Mouse (Mus musculus) kidney, embryonic 14.5 days (tissue): ENCODE results near the gene Hnrnpa2b1. TPM values are rescaled to one million over a fixed set of nuclear protein-coding genes. Genes with fewer than 3 reads are reported as not detected.

Experiments
- polyA plus RNA-seq: library from polyadenylated mRNA; unstranded; fragments of >200 nt; fragmentation: Nextera tagmentation; extraction: Ambion mirVana; gene quantifications from 2 replicates; pipeline ENCODE4 v1.2.1, GENCODE M21; 2014

Gene Hnrnpa2b1
- polyA plus RNA-seq, 1 experiment from 2014 or later, result 1,378 TPM

Other genes starting within 250 kb of the Hnrnpa2b1 start
- gene Nfe2l3, start 37.2 kb downstream of the Hnrnpa2b1 start, polyA plus RNA-seq, result 2.0 and 2.2 TPM in 2 replicates
- gene Cbx3, start 466 bp upstream of the Hnrnpa2b1 start, polyA plus RNA-seq, result 559 and 786 TPM in 2 replicates
- gene Snx10, start 54.0 kb upstream of the Hnrnpa2b1 start, polyA plus RNA-seq, result 13.0 and 19.2 TPM in 2 replicates